Mouse (Mus musculus) olfactory bulb, adult 2 months (tissue): Measurements from ENCODE around the gene Ell2. TPM values are rescaled to one million over a fixed set of nuclear protein-coding genes. Genes with fewer than 3 reads are reported as not detected.

ENCODE experiments used
- H3K27ac ChIP-seq: fragments of 200-500 bp; 2 replicates; pipeline ENCODE4 v1.5.1; 2012; ENCODE audit warnings: low read depth, low read length; ENCODE audit not compliant: insufficient read depth
- H3K4me1 ChIP-seq: fragments of 200-500 bp; 2 replicates; pipeline ENCODE4 v1.6.1; 2012; ENCODE audit warnings: low read length; ENCODE audit not compliant: control insufficient read depth, insufficient read depth
- H3K4me3 ChIP-seq: fragments of 200-500 bp; 2 replicates; pipeline ENCODE4 v1.5.1; 2012; ENCODE audit warnings: mild to moderate bottlenecking, low read depth, low read length, moderate library complexity; ENCODE audit not compliant: insufficient read depth
- CTCF ChIP-seq: fragments of 200-500 bp; IDR thresholded peaks from 2 replicates; pipeline ENCODE4 v1.5.1; 2012; ENCODE audit warnings: low read depth, mild to moderate bottlenecking, low read length, moderate library complexity; ENCODE audit not compliant: insufficient read depth
- POLR2A ChIP-seq: fragments of 200-500 bp; IDR thresholded peaks from 2 replicates; pipeline ENCODE4 v1.6.1; 2012; ENCODE audit warnings: mild to moderate bottlenecking, low read depth, low read length, moderate library complexity; ENCODE audit not compliant: insufficient read depth
- WGBS: fragments of 180-500 bp; shearing (Covaris S2); methylation state at CpG from one replicate; pipeline ENCODE4 v1.1.7; 2018; 5-methylcytosine and 5-hydroxymethylcytosine counted together
- polyA plus RNA-seq: library from polyadenylated mRNA; stranded (reverse); fragments of >200 nt; gene quantifications from 2 replicates; pipeline ENCODE4 v1.2.4, GENCODE M21; 2012; ENCODE audit warnings: low replicate concordance; ENCODE audit not compliant: missing spikeins, insufficient read depth, insufficient read length

Ell2 gene
- polyA plus RNA-seq, 1 experiment: not detected

- 49% methylated on average over 1 of the region's 1 CpGs for WGBS
- peak overlapping the region; percentile 13; the same call in 1 of the 2 replicates for H3K27ac ChIP-seq
- no peak for TF ChIP-seq CTCF
- no peak for TF ChIP-seq POLR2A
- H3K4me1 ChIP-seq: peaks cover 3% of the 10 kb centered on the region; the same call in 1 of the 2 replicates
- no peak overlapping the region for H3K4me3 ChIP-seq
Measured at GRCm38 (mm10) chr13:75809957-75810356, 103.4 kb downstream of the Ell2 start.

GRCm38 (mm10) chr13:75817183-75817582 lies 110.6 kb downstream of the Ell2 start:
- H3K27ac ChIP-seq: no peak overlapping the region
- H3K4me3 ChIP-seq: no peak overlapping the region
- TF ChIP-seq POLR2A (no peak), CTCF (no peak)
- 93% methylated on average over 2 of the region's 2 CpGs for WGBS
- H3K4me1 ChIP-seq: no peaks in the 10 kb centered on the region

- TF ChIP-seq CTCF (no peak), POLR2A (no peak)
- H3K4me1 ChIP-seq: no peaks in the 10 kb centered on the region
- H3K4me3 ChIP-seq: no peak overlapping the region
- 39% methylated on average over 3 of the region's 3 CpGs for WGBS
- H3K27ac ChIP-seq: no peak overlapping the region
Measured at GRCm38 (mm10) chr13:75818486-75818885, 111.9 kb downstream of the Ell2 start.

- Histone ChIP-seq H3K4me3 (no peak overlapping the region), H3K27ac (no peak overlapping the region), H3K4me1 (no peaks in the 10 kb centered on the region)
- TF ChIP-seq POLR2A: no peak
- no peak for TF ChIP-seq CTCF
- 65% methylated on average over 3 of the region's 3 CpGs for WGBS
Measured at GRCm38 (mm10) chr13:75818945-75819706, 112.6 kb downstream of the Ell2 start.

GRCm38 (mm10) chr13:75819898-75820297 lies 113.3 kb downstream of the Ell2 start:
- H3K4me3 ChIP-seq: no peak overlapping the region
- H3K4me1 ChIP-seq: no peaks in the 10 kb centered on the region
- TF ChIP-seq CTCF: no peak
- no peak for TF ChIP-seq POLR2A
- H3K27ac ChIP-seq: no peak overlapping the region

Other genes with a start within 250 kb of the Ell2 start
- not detected in 2 replicates for gene Glrx, start 133.1 kb downstream of the Ell2 start, polyA plus RNA-seq
- gene Rhobtb3, start 237.2 kb downstream of the Ell2 start, polyA plus RNA-seq: not detected in 2 replicates